In the genomic region with DNA sequence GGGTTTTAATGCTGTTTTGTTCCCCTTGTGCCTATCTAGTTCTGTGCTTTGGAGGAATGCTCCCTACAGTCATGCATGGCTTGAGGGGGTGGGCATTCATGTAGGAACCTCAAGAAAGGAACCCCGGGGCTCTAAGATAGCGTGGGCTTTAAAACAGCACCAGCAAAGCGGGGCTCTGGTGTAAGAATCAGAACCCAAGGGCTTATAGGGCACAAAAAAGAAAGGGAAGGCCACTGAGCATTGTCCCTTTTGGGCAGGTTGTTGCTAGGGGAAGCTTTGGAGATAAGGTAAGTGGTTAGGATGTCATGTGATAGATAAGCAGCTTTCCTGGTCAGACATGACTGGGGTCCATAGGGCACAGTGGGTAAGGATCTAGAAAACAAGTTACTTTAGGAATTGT, we compare ENCODE assay signal across 23 mouse cellular contexts.
"Had no signal": no experiment of that assay in that cellular context is flagged by ENCODE, and none has a peak within 500 bp of the region (broad histone marks: within the 10 kb centered on the region; RNA-seq: fewer than 3 reads in every experiment).

No protein-coding gene starts in this region.

- H3K4me3 ChIP-seq: heart, adult 2 months; heart, embryonic 13.5 days; heart, embryonic 15.5 days; hindbrain, embryonic 13.5 days; hindbrain, embryonic 15.5 days; layer of hippocampus, adult 2 months; left cerebral cortex, adult 2 months; limb, embryonic 13.5 days; limb, embryonic 15.5 days; liver, embryonic 12.5 days had no signal

- ATAC-seq: forebrain, postnatal 0 days; hindbrain, postnatal 0 days; liver, embryonic 12.5 days had no signal

- H3K9ac ChIP-seq: forebrain, postnatal 0 days; heart, embryonic 13.5 days; heart, embryonic 15.5 days; hindbrain, embryonic 13.5 days; hindbrain, embryonic 15.5 days; limb, embryonic 13.5 days; limb, embryonic 15.5 days; liver, embryonic 12.5 days; liver, embryonic 14.5 days had no signal

- DNase-seq: forebrain, postnatal 0 days; gastrocnemius, postnatal 14 days; gastrocnemius, postnatal 36 days; heart, postnatal 14 days; heart, postnatal 36 days; kidney, adult 11 months; kidney, postnatal 10 days; kidney, postnatal 25 days; kidney, postnatal 4 days; left cerebral cortex, postnatal 4 days had no signal

- H3K4me2 ChIP-seq: heart, embryonic 11.5 days; hindbrain, embryonic 15.5 days had no signal

- H3K9me3 ChIP-seq: heart, embryonic 13.5 days; heart, embryonic 15.5 days; hindbrain, embryonic 13.5 days; hindbrain, embryonic 15.5 days; limb, embryonic 13.5 days; limb, embryonic 15.5 days; liver, embryonic 12.5 days had no signal

- H3K27me3 ChIP-seq: heart, embryonic 13.5 days; heart, embryonic 15.5 days; hindbrain, embryonic 13.5 days; hindbrain, embryonic 15.5 days; limb, embryonic 13.5 days; limb, embryonic 15.5 days; liver, embryonic 12.5 days had no signal

- H3K27ac ChIP-seq: heart, embryonic 13.5 days; heart, embryonic 15.5 days; hindbrain, embryonic 13.5 days; hindbrain, embryonic 15.5 days; hindbrain, postnatal 0 days; layer of hippocampus, adult 2 months; left cerebral cortex, adult 2 months; limb, embryonic 13.5 days; limb, embryonic 15.5 days; liver, embryonic 12.5 days; liver, embryonic 14.5 days had no signal
